In the genomic region with DNA sequence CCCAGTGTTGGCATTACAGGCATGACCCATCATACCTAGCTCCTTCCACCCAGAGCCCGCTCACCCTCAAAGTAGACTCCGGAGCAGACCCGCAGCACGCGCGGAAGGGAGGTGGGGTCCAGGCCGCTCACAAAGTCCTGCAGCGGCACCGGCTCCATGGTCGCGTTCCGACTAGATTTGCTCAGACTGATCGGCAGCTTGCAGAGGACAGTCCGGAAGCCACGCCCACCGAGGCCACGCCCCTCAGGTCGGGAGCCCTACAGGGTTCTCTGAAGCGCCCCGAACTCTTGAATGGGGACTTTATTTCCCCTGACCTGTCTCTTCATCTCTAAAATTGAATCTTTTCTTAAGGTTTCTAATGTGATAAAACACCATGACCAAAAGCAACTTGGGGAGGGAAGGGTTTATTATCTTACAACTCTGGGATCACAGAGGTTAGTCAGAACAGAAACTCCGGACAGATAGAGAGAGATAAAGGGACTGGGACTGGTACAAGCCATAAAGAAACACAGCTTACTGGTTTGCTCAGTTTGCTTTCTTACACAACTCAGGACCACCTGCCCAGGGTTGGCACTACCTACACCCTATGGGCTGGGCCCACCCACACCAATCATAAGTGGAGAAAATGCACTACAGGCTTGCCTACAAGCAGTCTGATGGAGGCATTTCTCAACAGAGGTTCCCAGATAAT, we compare ENCODE assay signal across 9 mouse cellular contexts. TPM values are rescaled to one million over a fixed set of nuclear protein-coding genes. Genes with fewer than 3 reads are reported as not detected.
A peak's percentile ranks its signal among the peaks of the same experiment; 100 is the strongest.
DNase-seq lines count a peak whose midpoint lies in the region; ATAC-seq lines count a peak whose summit lies in the region.
"Had no signal": no experiment of that assay in that cellular context is flagged by ENCODE, and none has a peak within 500 bp of the region (broad histone marks: within the 10 kb centered on the region; RNA-seq: fewer than 3 reads in every experiment).

Gene Themis2, minus strand, starts transcription at position 192 of the 691 bp plus-strand sequence.

- peaks cover 9% of the 10 kb centered on the region for H3K27me3 ChIP-seq in intestine, embryonic 16.5 days (replicated peaks; ENCODE audit: control insufficient read depth, insufficient read depth, low read length)
- H3K27me3 ChIP-seq in liver, embryonic 13.5 days: peaks cover 31% of the 10 kb centered on the region
- H3K27me3 ChIP-seq in stomach, embryonic 15.5 days (replicated peaks): no peaks in the 10 kb centered on the region; the same call in 1 of the 2 replicates
- H3K27me3 ChIP-seq: Patski had no signal

- peak; percentile 68 for DNase-seq in layer of hippocampus, adult 11-12 months (ENCODE audit: low spot score)
- DNase-seq in layer of hippocampus, adult 9-10 months (ENCODE audit: low spot score): no peak
- DNase-seq in embryo, embryonic 11 days: peak; percentile 78
- peak; percentile 98 for DNase-seq in heart, adult 11 months
- DNase-seq in liver, embryonic 13.5 days: peak; percentile 86

- no peak within 1 kb of the TSS; the same call in 1 of the 2 replicates for H3K27ac ChIP-seq in intestine, embryonic 16.5 days (ENCODE audit: low read length)
- no peak within 1 kb of the TSS for H3K27ac ChIP-seq in liver, embryonic 13.5 days
- no peak within 1 kb of the TSS for H3K27ac ChIP-seq in stomach, embryonic 15.5 days

- peak within 1 kb of the TSS; percentile 68 for H3K9ac ChIP-seq in intestine, embryonic 16.5 days (ENCODE audit: low read depth, low read length)
- peak within 1 kb of the TSS; percentile 46; the same call in 1 of the 2 replicates for H3K9ac ChIP-seq in liver, embryonic 13.5 days
- peak within 1 kb of the TSS; percentile 27; the same call in 1 of the 2 replicates for H3K9ac ChIP-seq in stomach, embryonic 15.5 days

- H3K4me1 ChIP-seq in intestine, embryonic 16.5 days (ENCODE audit: control insufficient read depth, insufficient read depth, low read length): peaks cover 4% of the 10 kb centered on the region; the same call in 1 of the 2 replicates
- H3K4me1 ChIP-seq in liver, embryonic 13.5 days (replicated peaks): peaks cover 26% of the 10 kb centered on the region
- peaks cover 6% of the 10 kb centered on the region; the same call in 1 of the 2 replicates for H3K4me1 ChIP-seq in stomach, embryonic 15.5 days

- WGBS in intestine, embryonic 16.5 days: 1% methylated on average over 21 of the region's 21 CpGs
- under 1% methylated on average over 21 of the region's 21 CpGs for WGBS in liver, embryonic 13.5 days (ENCODE audit: insufficient replicate concordance)
- 2% methylated on average over 21 of the region's 21 CpGs for WGBS in stomach, embryonic 15.5 days

- H3K4me2 ChIP-seq in intestine, embryonic 16.5 days (ENCODE audit: low read depth, low read length): peak within 1 kb of the TSS; percentile 90
- H3K4me2 ChIP-seq in liver, embryonic 13.5 days: peak within 1 kb of the TSS; percentile 74
- peak within 1 kb of the TSS; percentile 58 for H3K4me2 ChIP-seq in stomach, embryonic 15.5 days

- H3K4me3 ChIP-seq in intestine, embryonic 16.5 days (ENCODE audit: low read length): peak within 1 kb of the TSS; percentile 47
- peak within 1 kb of the TSS; percentile 53 for H3K4me3 ChIP-seq in liver, embryonic 13.5 days (replicated peaks)
- peak within 1 kb of the TSS; percentile 37 for H3K4me3 ChIP-seq in stomach, embryonic 15.5 days (replicated peaks)

- H3K36me3 ChIP-seq in intestine, embryonic 16.5 days (ENCODE audit: control insufficient read depth, insufficient read depth, low read length): no peaks in the 10 kb centered on the region
- no peaks in the 10 kb centered on the region for H3K36me3 ChIP-seq in liver, embryonic 13.5 days
- no peaks in the 10 kb centered on the region for H3K36me3 ChIP-seq in stomach, embryonic 15.5 days

- H3K9me3 ChIP-seq in intestine, embryonic 16.5 days (ENCODE audit: control insufficient read depth, low read length): no peaks in the 10 kb centered on the region
- H3K9me3 ChIP-seq in liver, embryonic 13.5 days (replicated peaks): no peaks in the 10 kb centered on the region
- no peaks in the 10 kb centered on the region for H3K9me3 ChIP-seq in stomach, embryonic 15.5 days

- ATAC-seq in intestine, embryonic 16.5 days: peak; percentile 77
- ATAC-seq in liver, embryonic 13.5 days (ENCODE audit: low read depth): peak; percentile 81
- ATAC-seq in monocyte, adult 5-6 weeks (replicated peaks; ENCODE audit: insufficient number of reproducible peaks, low FRiP score, low TSS enrichment, poor library complexity, severe bottlenecking): peak; percentile 52
- 0 out of 2 replicates have a peak, but pooled peaks have one; percentile 56 for ATAC-seq in stomach, embryonic 15.5 days (ENCODE audit: insufficient read depth, low FRiP score, low read depth)
- ATAC-seq: Patski had no signal

RNA-seq across cellular contexts. Expression of gene Themis2, which starts in this region (rescaled TPM):
- 1.7 TPM in 2 replicates for polyA plus RNA-seq in intestine, embryonic 16.5 days (2015; fragmentation: Nextera tagmentation; extraction: Ambion mirVana)
- polyA plus RNA-seq in liver, embryonic 13.5 days (2015; fragmentation: Nextera tagmentation; extraction: Ambion mirVana): 1.7 and 2.4 TPM in 2 replicates
- 196 to 216 TPM (median 214 TPM) in 3 replicates for total RNA-seq in monocyte, adult 5-6 weeks (2017)
- polyA plus RNA-seq in stomach, embryonic 15.5 days (2015; fragmentation: Nextera tagmentation; extraction: Ambion mirVana): 1.3 and 1.8 TPM in 2 replicates
- polyA plus RNA-seq: Patski had no signal
